Mouse (Mus musculus) monocyte, adult 5-6 weeks (primary cell): ENCODE results near the gene Bcan. TPM values are rescaled to one million over a fixed set of nuclear protein-coding genes. Genes with fewer than 3 reads are reported as not detected.

Source experiments
- ATAC-seq: fragments of 153-309, 156-312 bp; replicated peaks from 2 replicates; pipeline ENCODE4 v1.8.0; 2017; ENCODE audit warnings: mild to moderate bottlenecking; ENCODE audit not compliant: low TSS enrichment, insufficient number of reproducible peaks, severe bottlenecking, poor library complexity, low FRiP score
- total RNA-seq: library from RNA; stranded (forward); fragments of 200-1000, 200-491, 200-594 nt; gene quantifications from 3 replicates; pipeline ENCODE4 v1.2.3, GENCODE M21; 2017

Bcan gene
- not detected in 3 replicates for total RNA-seq

GRCm38 (mm10) chr3:88000181-88000580 is at the start of gene Bcan:
Gene Bcan, minus strand, starts transcription at chr3:88000230.
- ATAC-seq = no peak

GRCm38 (mm10) chr3:88049532-88049931 is 49.5 kb upstream of the Bcan start:
- no peak for ATAC-seq

- ATAC-seq = peak; percentile 100
These were observed 42.8 kb upstream of the Bcan start, which contains the start of gene Gpatch4 for GRCm38 (mm10) chr3:88042661-88043421. Gene Gpatch4, plus strand, starts transcription at chr3:88043108.

- ATAC-seq = peak; percentile 69
These were observed 35.7 kb upstream of the Bcan start for GRCm38 (mm10) chr3:88035561-88036293.

GRCm38 (mm10) chr3:88033506-88033905 is 33.5 kb upstream of the Bcan start:
- ATAC-seq = no peak

GRCm38 (mm10) chr3:88030608-88031395 is 30.8 kb upstream of the Bcan start:
- ATAC-seq = no peak

GRCm38 (mm10) chr3:88027434-88028186 is 27.6 kb upstream of the Bcan start, which contains the start of gene Hapln2:
Gene Hapln2, minus strand, starts transcription at chr3:88027583.
- no peak for ATAC-seq

- no peak for ATAC-seq
These were observed 26.8 kb upstream of the Bcan start for GRCm38 (mm10) chr3:88026823-88027222.

- no peak for ATAC-seq
These were observed 23.4 kb upstream of the Bcan start for GRCm38 (mm10) chr3:88023192-88024074.

GRCm38 (mm10) chr3:88022322-88023191 is 22.5 kb upstream of the Bcan start:
- ATAC-seq = peak; percentile 78

- no peak for ATAC-seq
These were observed 10.7 kb upstream of the Bcan start for GRCm38 (mm10) chr3:88010634-88011265.

GRCm38 (mm10) chr3:88005822-88006786 is 6.1 kb upstream of the Bcan start:
- ATAC-seq = no peak

GRCm38 (mm10) chr3:88002291-88002976 is 2.4 kb upstream of the Bcan start:
- ATAC-seq = no peak

GRCm38 (mm10) chr3:88000816-88001595 is 976 bp upstream of the Bcan start:
- no peak for ATAC-seq
